Mouse (Mus musculus) MEL (cell line): ENCODE measurements around the gene Agps.

Experiments used
- CTCF ChIP-seq, 3 experiments: IDR thresholded peaks in 2 of 3; conservative IDR thresholded peaks in 1 of 3; 2 replicates each; pipeline ENCODE4 v1.5.1; 2011 to 2012; ENCODE audit warnings: low read length in 3 of 3, low read depth in 2 of 3, mild to moderate bottlenecking in 2 of 3, improper control_type of control experiment in 1 of 3, inconsistent platforms in 1 of 3, mixed read lengths in 1 of 3, moderate library complexity in 1 of 3; ENCODE audit not compliant: control insufficient read depth in 1 of 3, insufficient read depth in 1 of 3, poor library complexity in 1 of 3, severe bottlenecking in 1 of 3
- ELF1 ChIP-seq: IDR thresholded peaks from 2 replicates; pipeline ENCODE4 v1.6.1; 2014; ENCODE audit warnings: low read depth, mild to moderate bottlenecking, inconsistent platforms, low read length, improper control_type of control experiment, moderate library complexity
- EP300 ChIP-seq, 2 experiments: IDR thresholded peaks; 2 replicates each; pipeline ENCODE4 v1.6.1; 2011; ENCODE audit warnings: improper control_type of control experiment in 2 of 2, low read length in 2 of 2, low read depth in 1 of 2, mild to moderate bottlenecking in 1 of 2
- MAFK ChIP-seq: IDR thresholded peaks from 2 replicates; pipeline ENCODE4 v1.6.1; 2011; ENCODE audit warnings: low read depth, mild to moderate bottlenecking, low read length, improper control_type of control experiment, borderline replicate concordance
- POLR2A ChIP-seq, 2 experiments: IDR thresholded peaks; 2 replicates each; pipeline ENCODE4 v1.6.1; 2011 to 2012; ENCODE audit warnings: low read length in 2 of 2, mild to moderate bottlenecking in 2 of 2, control low read depth in 1 of 2, improper control_type of control experiment in 1 of 2, low read depth in 1 of 2, moderate library complexity in 1 of 2; ENCODE audit not compliant: control insufficient read depth in 1 of 2, insufficient read depth in 1 of 2, poor library complexity in 1 of 2
- RCOR1 ChIP-seq: IDR thresholded peaks from 2 replicates; pipeline ENCODE4 v1.6.1; 2012; ENCODE audit warnings: low read depth, mild to moderate bottlenecking, inconsistent platforms, low read length, improper control_type of control experiment
- SIN3A ChIP-seq: IDR thresholded peaks from 2 replicates; pipeline ENCODE4 v1.6.1; 2012; ENCODE audit warnings: low read length, improper control_type of control experiment, inconsistent platforms
- TBP ChIP-seq: IDR thresholded peaks from 2 replicates; pipeline ENCODE4 v1.8.0; 2011; ENCODE audit warnings: low read depth, low read length, improper control_type of control experiment
- TCF12 ChIP-seq: IDR thresholded peaks from 2 replicates; pipeline ENCODE4 v1.6.1; 2014; ENCODE audit warnings: low read depth, mild to moderate bottlenecking, inconsistent platforms, low read length, improper control_type of control experiment, moderate library complexity
- USF1 ChIP-seq: IDR thresholded peaks from 2 replicates; pipeline ENCODE4 v1.6.1; 2014; ENCODE audit warnings: low read depth, mild to moderate bottlenecking, inconsistent platforms, low read length, improper control_type of control experiment, moderate library complexity

DNA sequence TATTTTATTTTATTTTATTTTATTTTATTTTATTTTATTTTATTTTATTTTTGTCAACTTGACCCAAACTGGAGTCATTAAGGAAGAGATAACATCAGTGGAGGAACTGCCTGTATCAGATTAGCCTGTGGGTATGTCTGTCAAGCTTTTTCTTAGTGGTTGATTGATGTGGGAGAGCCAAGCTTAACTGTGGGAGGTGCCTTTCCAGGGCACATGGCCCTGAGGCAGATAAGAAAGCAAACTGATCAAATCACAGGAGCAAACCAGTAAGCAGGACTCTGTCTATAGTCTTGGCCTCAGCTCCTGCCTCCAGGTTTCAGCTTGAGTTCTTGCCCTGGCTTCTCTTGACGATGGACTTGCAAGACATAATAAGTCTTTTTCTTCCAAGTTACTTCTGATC lies 6.4 kb upstream of the Agps start:
- TF ChIP-seq POLR2A (IDR thresholded peaks at IDR 0.05; ENCODE audit: control insufficient read depth in 1 of 2, insufficient read depth in 1 of 2, low read depth in 1 of 2, low read length in 2 of 2, poor library complexity in 1 of 2) (no peak), CTCF (IDR thresholded peaks at IDR 0.05 in 2 of 3, conservative IDR thresholded peaks at IDR 0.05 in 1 of 3; ENCODE audit: control insufficient read depth in 1 of 3, insufficient read depth in 1 of 3, low read depth in 2 of 3, low read length in 3 of 3, poor library complexity in 1 of 3, severe bottlenecking in 1 of 3) (no peak), TCF12 (no peak), USF1 (peak; percentile 51; the same call in 1 of the 2 replicates), EP300 (IDR thresholded peaks at IDR 0.05; ENCODE audit: low read depth in 1 of 2, low read length in 2 of 2) (no peak), MAFK (no peak), RCOR1 (peak; percentile 36; the same call in 1 of the 2 replicates), ELF1 (no peak), SIN3A (no peak), TBP (no peak)
